Comparison of ENCODE assay signal across 9 mouse cellular contexts in genomic region chr4:77558404-77559202, GRCm38 (mm10).
DNase-seq lines count a peak whose midpoint lies in the region; ATAC-seq and TF ChIP-seq lines count a peak whose summit lies in the region.
"Had no signal": no experiment of that assay in that cellular context is flagged by ENCODE, and none has a peak within 500 bp of the region (broad histone marks: within the 10 kb centered on the region; RNA-seq: fewer than 3 reads in every experiment).

No protein-coding gene starts in this region.

- no peak overlapping the region for H3K4me2 ChIP-seq in forebrain, embryonic 16.5 days (ENCODE audit: low read length)
- H3K4me2 ChIP-seq in midbrain, embryonic 14.5 days (ENCODE audit: low read length) = no peak overlapping the region
- H3K4me2 ChIP-seq: liver, embryonic 13.5 days had no signal

- H3K4me1 ChIP-seq in heart, embryonic 10.5 days = no peaks in the 10 kb centered on the region
- no peaks in the 10 kb centered on the region for H3K4me1 ChIP-seq in E14TG2a.4 (replicated peaks; ENCODE audit: low read depth, low read length)
- no peaks in the 10 kb centered on the region for H3K4me1 ChIP-seq in forebrain, embryonic 16.5 days (replicated peaks; ENCODE audit: control insufficient read depth, insufficient read depth, low read length)
- H3K4me1 ChIP-seq in midbrain, embryonic 14.5 days (ENCODE audit: control insufficient read depth, insufficient read depth, low read length) = no peaks in the 10 kb centered on the region
- H3K4me1 ChIP-seq: liver, embryonic 13.5 days had no signal

- H3K36me3 ChIP-seq in heart, embryonic 10.5 days = no peaks in the 10 kb centered on the region
- no peaks in the 10 kb centered on the region for H3K36me3 ChIP-seq in E14TG2a.4 (ENCODE audit: insufficient read depth, low read length)
- H3K36me3 ChIP-seq in forebrain, embryonic 16.5 days (ENCODE audit: control insufficient read depth, insufficient read depth) = no peaks in the 10 kb centered on the region
- no peaks in the 10 kb centered on the region for H3K36me3 ChIP-seq in midbrain, embryonic 14.5 days (ENCODE audit: control insufficient read depth, insufficient read depth, low read length)
- H3K36me3 ChIP-seq: liver, embryonic 13.5 days had no signal

- H3K27ac ChIP-seq in heart, embryonic 10.5 days = no peak overlapping the region
- no peak overlapping the region for H3K27ac ChIP-seq in forebrain, embryonic 16.5 days (ENCODE audit: low read length)
- H3K27ac ChIP-seq in midbrain, embryonic 14.5 days (replicated peaks; ENCODE audit: low read depth, low read length) = no peak overlapping the region
- H3K27ac ChIP-seq: liver, embryonic 13.5 days had no signal

- H3K27me3 ChIP-seq in heart, embryonic 10.5 days (ENCODE audit: insufficient read depth, poor library complexity, severe bottlenecking) = no peaks in the 10 kb centered on the region
- no peaks in the 10 kb centered on the region for H3K27me3 ChIP-seq in E14TG2a.4 (ENCODE audit: insufficient read depth, low read length)
- H3K27me3 ChIP-seq in forebrain, embryonic 16.5 days (replicated peaks; ENCODE audit: control insufficient read depth, insufficient read depth, low read length) = no peaks in the 10 kb centered on the region
- H3K27me3 ChIP-seq in midbrain, embryonic 14.5 days (ENCODE audit: control insufficient read depth, insufficient read depth, low read length) = no peaks in the 10 kb centered on the region
- H3K27me3 ChIP-seq: liver, embryonic 13.5 days had no signal

- TF ChIP-seq CTCF in E14TG2a.4 (conservative IDR thresholded peaks at IDR 0.05; ENCODE audit: low read length) = peak; percentile 64

- ATAC-seq in forebrain, embryonic 16.5 days = peak; percentile 88
- peak; percentile 76 for ATAC-seq in midbrain, embryonic 14.5 days (ENCODE audit: low FRiP score, low TSS enrichment)
- no peak for ATAC-seq in erythroid progenitor cell, adult 5-6 weeks (replicated peaks; ENCODE audit: low FRiP score, poor library complexity, severe bottlenecking)

- intact Hi-C loops in heart, postnatal 10 days (cut with DNase I) = loop anchor here (2.0 kb wide), 1 partner anchor 476 kb away; no protein-coding TSS in a partner anchor

- H3K4me3 ChIP-seq in heart, embryonic 10.5 days = no peak overlapping the region
- no peak overlapping the region for H3K4me3 ChIP-seq in E14TG2a.4 (replicated peaks; ENCODE audit: low read length)
- no peak overlapping the region for H3K4me3 ChIP-seq in forebrain, embryonic 16.5 days (replicated peaks; ENCODE audit: low read length)
- H3K4me3 ChIP-seq in midbrain, embryonic 14.5 days (replicated peaks; ENCODE audit: low read depth, low read length) = no peak overlapping the region
- H3K4me3 ChIP-seq: liver, embryonic 13.5 days had no signal

- peak; percentile 25 to 62 for DNase-seq in heart, postnatal 10 days
- no peak for DNase-seq in heart, embryonic 10.5 days (ENCODE audit: low spot score)
- DNase-seq in cerebellum, adult 11 months = peak; percentile 20
- DNase-seq in layer of hippocampus, adult 9-11 months = peak; percentile 16
- DNase-seq in midbrain, embryonic 14.5 days = peak; percentile 91
- DNase-seq: liver, embryonic 13.5 days had no signal

- H3K9me3 ChIP-seq in heart, embryonic 10.5 days = no peaks in the 10 kb centered on the region
- no peaks in the 10 kb centered on the region for H3K9me3 ChIP-seq in E14TG2a.4 (ENCODE audit: low read length)
- H3K9me3 ChIP-seq in forebrain, embryonic 16.5 days (ENCODE audit: control insufficient read depth, low read length) = no peaks in the 10 kb centered on the region
- H3K9me3 ChIP-seq in midbrain, embryonic 14.5 days (ENCODE audit: control insufficient read depth, low read length) = no peaks in the 10 kb centered on the region
- H3K9me3 ChIP-seq: liver, embryonic 13.5 days had no signal

- 21% methylated on average over 14 of the region's 14 CpGs for WGBS in heart, embryonic 10.5 days
- 18% methylated on average over 14 of the region's 14 CpGs for WGBS in forebrain, embryonic 16.5 days
- 19% methylated on average over 14 of the region's 14 CpGs for WGBS in midbrain, embryonic 14.5 days

- H3K9ac ChIP-seq in forebrain, embryonic 16.5 days (replicated peaks; ENCODE audit: low read depth, low read length) = no peak overlapping the region
- no peak overlapping the region for H3K9ac ChIP-seq in midbrain, embryonic 14.5 days (replicated peaks; ENCODE audit: low read length)
- H3K9ac ChIP-seq: liver, embryonic 13.5 days had no signal
